Mouse (Mus musculus) CH12.LX (cell line): ENCODE data around the gene Sowaha. TPM values are rescaled to one million over a fixed set of nuclear protein-coding genes. Genes with fewer than 3 reads are reported as not detected.

ENCODE experiments used
- DNase-seq: peaks from one replicate; pipeline ENCODE4 v3.0.0-alpha.2; 2013; ENCODE audit errors: extremely low read depth
- H3K27ac ChIP-seq: 2 replicates; pipeline ENCODE4 v1.5.1; 2012; ENCODE audit warnings: low read depth, mild to moderate bottlenecking, control low read depth, moderate library complexity; ENCODE audit not compliant: insufficient read depth
- H3K27me3 ChIP-seq: replicated peaks from 2 replicates; pipeline ENCODE3; 2012; ENCODE audit warnings: inconsistent platforms
- H3K36me3 ChIP-seq, 2 experiments: replicated peaks in 1 of 2; 2 replicates each; pipeline versions ENCODE3 to v1.6.1; 2012; ENCODE audit warnings: inconsistent platforms in 1 of 2, low read length in 1 of 2, mild to moderate bottlenecking in 1 of 2, mixed read lengths in 1 of 2, moderate library complexity in 1 of 2; ENCODE audit not compliant: control insufficient read depth in 1 of 2, insufficient read depth in 1 of 2
- H3K4me1 ChIP-seq, 2 experiments: 2 replicates each; pipeline ENCODE4 v1.6.1; 2012; ENCODE audit warnings: inconsistent platforms in 1 of 2, moderate library complexity in 1 of 2; ENCODE audit not compliant: insufficient read depth in 2 of 2, control insufficient read depth in 1 of 2
- H3K4me2 ChIP-seq: 2 replicates; pipeline ENCODE4 v1.6.1; 2012; ENCODE audit warnings: low read depth, mild to moderate bottlenecking, control low read depth; ENCODE audit not compliant: poor library complexity, insufficient read depth, severe bottlenecking
- H3K4me3 ChIP-seq, 3 experiments: fragments of 150-350 bp in 1 of 3; sonication (generic) in 1 of 3; replicated peaks in 1 of 3; 2 replicates each; pipeline versions ENCODE3 to v1.5.1; 2011 to 2012; ENCODE audit warnings: low read depth in 2 of 3, low read length in 2 of 3, mild to moderate bottlenecking in 2 of 3, moderate library complexity in 2 of 3, control low read depth in 1 of 3, improper control_type of control experiment in 1 of 3, inconsistent platforms in 1 of 3, mixed read lengths in 1 of 3; ENCODE audit not compliant: poor library complexity in 1 of 3
- H3K79me2 ChIP-seq: replicated peaks from 2 replicates; pipeline ENCODE4 v1.6.1; 2012; ENCODE audit warnings: mild to moderate bottlenecking, moderate library complexity; ENCODE audit not compliant: control insufficient read depth, poor library complexity, insufficient read depth, severe bottlenecking; ENCODE audit errors: extremely low read depth
- H3K9ac ChIP-seq: 2 replicates; pipeline ENCODE4 v1.6.1; 2012; ENCODE audit warnings: low read depth, mild to moderate bottlenecking, control low read depth, moderate library complexity; ENCODE audit not compliant: insufficient read depth
- H3K9me3 ChIP-seq: replicated peaks from 2 replicates; pipeline ENCODE3; 2012; ENCODE audit warnings: low read length, inconsistent platforms, mixed read lengths
- ETS1 ChIP-seq: conservative IDR thresholded peaks from 2 replicates; pipeline ENCODE4 v1.6.1; 2012; ENCODE audit warnings: low read depth, mild to moderate bottlenecking, inconsistent platforms, low read length, improper control_type of control experiment, moderate library complexity
- IRF4 ChIP-seq: IDR thresholded peaks from 2 replicates; pipeline ENCODE4 v1.6.1; 2014; ENCODE audit warnings: low read depth, mild to moderate bottlenecking, inconsistent platforms, low read length, improper control_type of control experiment
- JUN ChIP-seq: IDR thresholded peaks from 2 replicates; pipeline ENCODE4 v1.6.1; 2011; ENCODE audit warnings: low read depth, mild to moderate bottlenecking, low read length, improper control_type of control experiment, moderate library complexity; ENCODE audit not compliant: insufficient read depth
- JUND ChIP-seq: conservative IDR thresholded peaks from 2 replicates; pipeline ENCODE4 v1.6.1; 2011; ENCODE audit warnings: low read depth, low read length, improper control_type of control experiment
- MXI1 ChIP-seq: IDR thresholded peaks from 2 replicates; pipeline ENCODE4 v1.6.1; 2011; ENCODE audit warnings: mild to moderate bottlenecking, low read depth, low read length, improper control_type of control experiment
- MYC ChIP-seq: IDR thresholded peaks from 2 replicates; pipeline ENCODE4 v1.6.1; 2011; ENCODE audit warnings: low read depth, mild to moderate bottlenecking, improper control_type of control experiment, low read length
- POLR2A ChIP-seq: IDR thresholded peaks from 2 replicates; pipeline ENCODE4 v1.6.1; 2011; ENCODE audit warnings: low read depth, mild to moderate bottlenecking, improper control_type of control experiment, low read length
- POLR2AphosphoS2 ChIP-seq: IDR thresholded peaks from 2 replicates; pipeline ENCODE4 v1.6.1; 2011; ENCODE audit warnings: low read depth, low read length, improper control_type of control experiment
- UBTF ChIP-seq: IDR thresholded peaks from 2 replicates; pipeline ENCODE4 v1.6.1; 2012; ENCODE audit warnings: low read depth, mild to moderate bottlenecking, inconsistent platforms, low read length, improper control_type of control experiment, moderate library complexity
- ZMIZ1 ChIP-seq: IDR thresholded peaks from 2 replicates; pipeline ENCODE4 v1.6.1; 2012; ENCODE audit warnings: low read depth, mild to moderate bottlenecking, inconsistent platforms, low read length, improper control_type of control experiment
- ZNF384 ChIP-seq: IDR thresholded peaks from 2 replicates; pipeline ENCODE4 v1.6.1; 2012; ENCODE audit warnings: low read depth, low read length, improper control_type of control experiment, inconsistent platforms
- dilution Hi-C: fragments of 300-500 bp; cut with MboI; formaldehyde crosslinking; loops from 2 replicates; pipeline ENCODE4 v1.14.3; 2020; ENCODE audit warnings: low sequenced_read_pairs; ENCODE audit not compliant: extremely low pct_unique_long_range_greater_than_20kb, extremely low pct_ligation_motif_present
- in situ Hi-C: fragments of 300-500 bp; cut with MboI; formaldehyde crosslinking; loops from 3 replicates; pipeline ENCODE4 v1.14.3; 2019; ENCODE audit warnings: low sequenced_read_pairs, low pct_ligation_motif_present, low pct_unique_long_range_greater_than_20kb, mixed read lengths
- polyA plus RNA-seq: library from polyadenylated mRNA; unstranded; fragments of >175 nt; gene quantifications from 2 replicates; pipeline ENCODE4 v1.2.1, GENCODE M21; 2012; ENCODE audit warnings: low read depth; ENCODE audit not compliant: insufficient read length
- total RNA-seq, 2 experiments: library from RNA; depleted of rRNA; stranded (reverse); fragments of 300-350 nt in 1 of 2; fragments of >200 nt in 1 of 2; gene quantifications; 2 replicates each; pipeline ENCODE4 v1.2.3; 2012 to 2014

Gene Sowaha
- total and polyA plus RNA-seq, 3 experiments, result not detected

DNA sequence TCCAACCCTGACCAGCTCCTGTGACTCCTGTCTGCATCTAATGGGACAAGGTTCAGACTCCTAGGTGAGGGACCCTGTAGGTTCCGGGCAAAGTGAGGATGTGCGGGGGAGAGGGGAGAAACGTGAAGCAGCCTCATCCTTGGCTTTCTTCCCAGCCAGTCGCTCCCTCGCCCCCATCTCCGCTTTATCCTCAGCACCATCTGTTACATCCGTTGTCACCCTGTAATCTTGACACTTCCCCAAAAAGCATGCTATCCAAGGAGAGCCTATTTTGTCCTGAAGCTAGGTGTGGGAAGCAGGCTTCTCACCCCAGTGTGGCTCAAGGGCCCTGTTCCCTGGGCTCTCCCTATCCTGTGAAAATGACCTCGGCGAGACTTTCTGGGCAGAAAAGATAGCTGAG lies 42.9 kb upstream of the Sowaha start:
- dilution Hi-C loops, result no loop called here
- Histone ChIP-seq H3K9ac (no peak overlapping the region), H3K4me2 (no peak overlapping the region), H3K36me3 (no peaks in the 10 kb centered on the region), H3K27me3 (peaks cover 20% of the 10 kb centered on the region), H3K4me3 (no peak overlapping the region), H3K79me2 (no peaks in the 10 kb centered on the region), H3K27ac (no peak overlapping the region), H3K4me1 (peaks cover 8 to 25% of the 10 kb centered on the region in 2 experiments), H3K9me3 (no peaks in the 10 kb centered on the region)
- in situ Hi-C loops, result no loop called here
- no peak for DNase-seq
- TF ChIP-seq JUN, result no peak

- H3K4me3 ChIP-seq, result no peak overlapping the region
- H3K36me3 ChIP-seq, result no peaks in the 10 kb centered on the region
- H3K79me2 ChIP-seq, result no peaks in the 10 kb centered on the region
- DNase-seq, result no peak
- H3K27me3 ChIP-seq, result peaks cover 20% of the 10 kb centered on the region
- in situ Hi-C loops, result no loop called here
- dilution Hi-C loops, result no loop called here
- H3K9me3 ChIP-seq, result no peaks in the 10 kb centered on the region
- H3K4me1 ChIP-seq, result peaks cover 8 to 25% of the 10 kb centered on the region in 2 experiments
- no peak overlapping the region for H3K27ac ChIP-seq
- TF ChIP-seq ETS1 (no peak), MYC (no peak), UBTF (no peak), JUND (no peak), MXI1 (no peak), IRF4 (no peak), ZMIZ1 (no peak), POLR2AphosphoS2 (no peak), POLR2A (no peak)
- H3K4me2 ChIP-seq, result no peak overlapping the region
- H3K9ac ChIP-seq, result no peak overlapping the region
Measured at GRCm38 (mm10) chr11:53522362-53522761, 42.3 kb upstream of the Sowaha start.

GRCm38 (mm10) chr11:53521821-53522131 lies 41.7 kb upstream of the Sowaha start:
- Histone ChIP-seq H3K36me3 (no peaks in the 10 kb centered on the region), H3K27me3 (peaks cover 20% of the 10 kb centered on the region), H3K9me3 (no peaks in the 10 kb centered on the region), H3K4me2 (no peak overlapping the region), H3K4me3 (no peak overlapping the region), H3K79me2 (no peaks in the 10 kb centered on the region), H3K27ac (no peak overlapping the region), H3K4me1 (peaks cover 8 to 25% of the 10 kb centered on the region in 2 experiments), H3K9ac (no peak overlapping the region)
- no peak for DNase-seq
- TF ChIP-seq ZNF384 (peak; percentile 37; the same call in 1 of the 2 replicates), MXI1 (no peak)
- dilution Hi-C loops (no loop called here), in situ Hi-C loops (no loop called here)
